Mouse (Mus musculus): ENCODE measurements around the gene Ajap1.

- no peak for TF ChIP-seq CTCF (conservative IDR thresholded peaks at IDR 0.05 in 1 of 2, IDR thresholded peaks at IDR 0.05 in 1 of 2; ENCODE audit: low read depth in 2 of 2, low read length in 2 of 2)
- no peak for TF ChIP-seq ETS1 (conservative IDR thresholded peaks at IDR 0.05; ENCODE audit: low read depth, low read length)
- TF ChIP-seq USF1 (IDR thresholded peaks at IDR 0.05; ENCODE audit: low read depth, low read length) = no peak
- TF ChIP-seq JUND (conservative IDR thresholded peaks at IDR 0.05; ENCODE audit: low read depth, low read length) = no peak
- no peak for TF ChIP-seq POLR2A (IDR thresholded peaks at IDR 0.05; ENCODE audit: low read depth, low read length)
- TF ChIP-seq JUN (IDR thresholded peaks at IDR 0.05; ENCODE audit: insufficient read depth, low read depth, low read length) = no peak
- no peak for TF ChIP-seq MAX (IDR thresholded peaks at IDR 0.05; ENCODE audit: low read length)
- no peak for TF ChIP-seq NELFE (IDR thresholded peaks at IDR 0.05; ENCODE audit: low read depth, low read length)
Measured at GRCm38 (mm10) chr4:153481361-153482234, 1.0 kb downstream of the Ajap1 start.
